Mouse (Mus musculus): Measurements from ENCODE around the gene Appl1. TPM values are rescaled to one million over a fixed set of nuclear protein-coding genes. Genes with fewer than 3 reads are reported as not detected.

Appl1 gene
- polyA plus RNA-seq (2015; fragmentation: Nextera tagmentation; extraction: Ambion mirVana): 57.8 and 62.2 TPM in 2 replicates

DNA sequence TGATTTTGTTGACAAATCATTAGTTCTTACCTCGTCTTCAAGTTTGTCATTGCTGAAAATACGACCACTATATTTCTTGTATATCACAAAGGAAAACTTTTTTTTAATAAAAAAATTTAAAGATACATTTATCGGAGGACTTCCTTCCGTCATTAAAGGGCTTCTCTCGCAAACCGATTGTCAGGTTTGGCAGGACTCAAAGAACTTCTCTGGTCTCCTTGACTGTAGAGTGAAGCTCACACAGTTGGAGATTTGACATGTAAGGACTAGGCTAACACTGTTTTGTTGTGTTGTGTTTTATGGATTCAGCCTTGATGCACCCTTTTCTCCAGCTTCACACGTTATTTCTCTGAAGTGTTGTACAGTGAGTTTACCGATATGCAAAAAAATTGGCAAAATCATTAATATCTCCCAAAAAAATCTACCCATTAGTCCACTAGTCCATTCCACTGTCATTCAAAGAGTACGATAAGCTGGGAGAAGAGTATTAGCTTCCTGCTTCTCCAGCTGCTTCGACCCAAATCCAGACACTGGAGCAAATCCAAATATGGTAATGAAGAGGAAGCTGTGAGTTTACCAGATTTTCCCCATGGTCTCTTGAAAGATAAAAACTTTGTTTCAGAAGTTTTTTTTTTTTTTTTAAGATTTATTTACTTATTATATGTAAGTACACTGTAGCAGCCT is at the start of gene Appl1:
Appl1 (minus strand) TSS at position 127 of the 684 bp plus-strand sequence.
- DNase-seq (ENCODE audit: low spot score): no peak

DNA sequence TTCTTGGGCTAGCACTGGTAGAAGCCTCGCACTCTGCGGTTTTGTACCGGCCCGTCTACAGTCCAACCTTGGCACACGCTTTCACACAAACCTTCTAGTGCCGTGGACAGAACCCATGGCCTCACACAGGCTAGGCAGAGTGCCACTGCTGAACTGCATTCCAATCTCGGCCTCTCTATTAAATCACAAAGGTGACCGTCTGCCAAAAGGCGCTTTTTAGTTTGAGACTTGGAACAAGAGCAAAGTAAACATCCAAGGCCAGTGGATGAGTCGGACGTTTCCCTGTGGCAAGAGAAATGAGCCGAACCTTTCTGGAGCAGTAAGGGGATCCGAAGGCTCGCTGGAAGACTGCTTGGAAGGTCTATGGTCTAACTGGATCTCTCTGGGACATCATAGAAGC is 48.8 kb upstream of the Appl1 start:
- no peak for DNase-seq (ENCODE audit: low spot score)

DNA sequence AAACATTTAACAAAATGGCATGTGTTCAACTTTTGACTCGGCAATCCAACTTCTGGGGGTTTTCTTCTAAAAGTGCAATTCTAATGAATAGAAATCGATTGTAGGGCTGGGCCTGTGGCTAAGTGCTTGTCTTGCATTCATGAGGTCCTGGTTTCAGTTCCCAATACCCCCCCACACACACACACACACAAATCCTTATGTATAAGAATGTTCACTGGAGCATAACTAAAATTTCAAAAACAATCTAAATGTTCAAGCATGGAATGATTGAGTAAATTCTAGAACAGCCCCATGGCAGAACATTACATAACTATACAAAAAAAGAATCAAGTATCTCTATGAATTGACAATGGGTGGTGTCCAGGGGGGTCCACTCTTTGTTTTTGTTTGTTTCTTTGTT is 46.9 kb upstream of the Appl1 start:
- no peak for DNase-seq (ENCODE audit: low spot score)

DNA sequence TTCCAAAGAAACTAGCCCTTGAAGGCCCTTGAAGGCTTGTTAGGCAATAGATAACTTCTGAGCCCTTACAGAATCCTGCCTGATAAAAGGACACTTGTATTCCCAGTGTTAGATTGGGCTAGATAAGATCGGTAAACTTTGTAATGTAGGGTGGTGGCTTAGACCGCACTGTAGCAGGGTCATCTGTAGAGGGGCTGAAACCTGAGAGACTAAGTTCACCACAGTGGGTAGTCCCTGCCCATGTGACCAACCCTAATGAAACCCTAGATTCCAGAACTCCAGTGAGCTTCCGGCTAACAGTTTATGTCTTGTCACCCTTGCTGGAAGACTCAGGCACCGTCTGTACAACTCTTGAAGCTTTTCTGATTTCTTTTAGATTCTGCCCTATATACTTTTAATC is 42.6 kb upstream of the Appl1 start:
- no peak for DNase-seq (ENCODE audit: low spot score)

DNA sequence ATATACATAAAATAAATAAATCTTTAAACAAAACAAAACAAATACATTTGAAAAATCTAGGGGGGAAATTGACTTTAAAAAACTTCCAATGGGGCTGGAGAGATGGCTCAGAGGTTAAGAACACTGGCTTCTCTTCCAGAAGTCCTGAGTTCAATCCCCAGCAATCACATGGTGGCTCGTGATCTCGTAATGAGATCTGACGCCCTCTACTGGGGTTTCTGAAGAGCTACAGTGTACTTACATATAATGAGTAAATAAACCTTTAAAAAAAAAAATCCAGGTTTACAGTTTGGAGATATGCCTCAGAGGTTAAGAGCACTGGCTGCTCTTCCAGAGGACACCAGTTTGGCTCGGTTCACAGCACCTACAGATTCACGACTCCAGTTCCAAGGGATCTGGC is 40.5 kb upstream of the Appl1 start:
- no peak for DNase-seq (ENCODE audit: low spot score)

DNA sequence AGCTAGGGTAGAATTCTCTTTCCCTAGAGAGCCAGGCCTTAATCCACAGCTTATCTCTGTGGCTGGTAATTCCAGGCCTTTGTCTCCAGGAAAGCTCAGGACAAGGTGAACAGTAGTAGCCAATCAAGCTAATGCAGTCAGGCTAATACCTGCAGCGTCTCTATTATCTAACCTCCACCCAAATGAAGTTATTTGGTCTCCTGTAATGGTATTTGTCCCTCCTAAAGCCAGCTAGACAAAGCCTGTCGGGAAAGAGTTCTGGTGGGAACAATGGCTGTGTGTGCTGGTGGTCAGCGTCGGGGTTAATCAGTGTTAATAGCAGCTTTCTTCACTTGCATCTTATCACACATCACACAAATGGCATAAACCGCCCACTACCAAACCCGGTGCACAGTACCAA is 34.9 kb upstream of the Appl1 start:
- no peak for DNase-seq (ENCODE audit: low spot score)

DNA sequence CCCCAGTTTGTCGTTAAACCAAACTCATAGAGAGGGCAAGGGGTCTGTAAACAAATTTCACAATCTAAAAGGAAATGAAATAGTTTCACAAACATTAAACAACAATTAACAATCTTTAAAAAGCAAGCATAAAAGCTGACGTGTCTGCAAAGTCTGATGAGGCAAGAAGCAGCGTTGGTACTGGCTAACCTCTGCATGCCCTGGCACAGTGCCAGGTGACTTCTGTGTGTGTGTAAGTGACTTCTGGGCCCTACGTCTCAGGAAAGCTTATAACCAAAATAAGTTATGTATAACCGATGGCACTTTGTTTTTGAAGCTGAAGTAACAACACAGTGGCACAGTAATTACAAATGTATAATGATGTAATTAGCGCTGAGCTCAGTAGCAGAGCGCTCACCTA is 33.9 kb upstream of the Appl1 start:
- DNase-seq (ENCODE audit: low spot score): no peak

DNA sequence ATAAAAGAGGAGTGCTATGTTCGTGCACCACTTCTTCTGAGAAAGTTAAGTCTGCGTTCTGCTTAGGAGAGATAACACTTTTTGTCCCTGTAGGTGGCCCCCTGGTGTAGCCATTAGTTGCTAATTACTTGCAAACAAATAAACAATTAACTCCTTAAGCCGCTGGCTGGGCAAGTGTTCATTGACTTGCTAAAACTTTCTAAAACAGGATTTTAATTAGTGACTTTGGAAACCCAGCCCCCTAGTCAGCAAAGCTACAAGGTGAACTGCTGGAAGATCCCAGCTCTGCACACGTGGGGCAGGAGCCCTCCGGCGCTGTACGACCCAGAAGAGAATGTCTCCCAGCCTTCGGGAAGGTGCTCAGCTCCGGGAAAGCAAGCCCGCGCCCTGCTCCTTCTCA is 29.4 kb upstream of the Appl1 start:
- DNase-seq (ENCODE audit: low spot score): no peak

DNA sequence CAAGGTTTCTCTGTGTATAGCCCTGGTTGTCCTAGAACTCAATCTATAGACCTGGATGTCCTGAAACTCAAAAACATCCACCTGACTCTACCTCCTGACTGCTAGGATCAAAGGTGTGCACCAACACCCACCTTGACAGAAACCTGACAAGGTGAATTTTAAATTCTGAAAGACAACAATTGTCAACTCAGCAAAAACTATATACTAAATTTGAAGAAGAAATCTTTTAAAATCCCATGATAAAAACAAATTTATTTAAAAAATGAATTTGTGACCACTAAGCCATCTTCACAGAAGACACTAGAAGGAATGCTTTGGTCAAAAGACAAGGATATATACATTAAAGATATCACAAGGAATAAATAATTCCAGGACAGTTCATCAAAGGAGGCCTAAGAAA is 25.2 kb upstream of the Appl1 start:
- no peak for DNase-seq (ENCODE audit: low spot score)

DNA sequence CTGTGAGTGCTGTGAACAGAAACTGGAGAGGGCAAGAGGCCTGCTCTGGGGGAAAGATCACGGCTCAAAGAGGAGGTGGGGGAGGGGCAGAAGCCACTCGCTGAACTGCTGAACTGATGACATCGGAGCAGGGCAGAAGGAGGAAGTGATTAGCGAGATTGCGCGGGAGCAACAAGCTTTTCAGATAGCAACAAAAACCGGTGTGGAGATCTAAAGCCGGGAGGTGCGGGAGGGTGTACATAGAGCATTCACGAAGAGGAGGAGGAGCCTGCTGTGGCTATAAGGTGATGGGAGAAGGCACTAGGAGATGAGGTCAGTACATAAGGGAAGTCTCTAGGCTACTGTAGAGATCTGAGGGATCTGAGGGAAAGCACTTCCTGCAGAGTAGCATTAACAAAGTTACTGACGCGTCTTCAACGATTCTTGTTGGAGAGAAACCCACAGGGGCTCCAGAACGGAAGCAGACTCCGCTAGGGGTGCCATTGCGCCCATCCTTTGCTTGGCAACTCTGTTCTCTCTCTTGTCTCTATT is 23.2 kb upstream of the Appl1 start, which contains the start of gene Hesx1:
Hesx1 (plus strand) TSS at position 206 of the 531 bp plus-strand sequence.
- DNase-seq (ENCODE audit: low spot score): peak; percentile 85

DNA sequence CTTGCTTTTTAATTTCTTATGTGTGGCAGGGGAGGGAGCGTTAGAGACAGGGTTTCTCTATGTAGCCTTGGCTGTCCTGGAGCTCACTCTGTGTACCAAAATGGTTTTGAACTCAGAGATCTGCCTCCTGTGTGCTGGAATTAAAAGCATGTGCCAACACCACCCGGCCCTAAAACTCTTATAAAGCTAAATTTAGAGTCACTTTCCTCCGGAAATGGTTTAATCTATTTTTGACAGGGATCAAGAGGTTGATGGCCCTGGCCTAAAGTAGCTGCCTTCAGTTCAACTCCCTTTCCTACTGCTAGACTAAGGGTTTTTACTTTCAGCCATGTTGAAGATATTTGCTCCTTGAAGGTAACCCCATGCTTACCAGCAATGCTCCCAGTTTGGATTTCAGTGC is 22.4 kb upstream of the Appl1 start:
- DNase-seq (ENCODE audit: low spot score): no peak

DNA sequence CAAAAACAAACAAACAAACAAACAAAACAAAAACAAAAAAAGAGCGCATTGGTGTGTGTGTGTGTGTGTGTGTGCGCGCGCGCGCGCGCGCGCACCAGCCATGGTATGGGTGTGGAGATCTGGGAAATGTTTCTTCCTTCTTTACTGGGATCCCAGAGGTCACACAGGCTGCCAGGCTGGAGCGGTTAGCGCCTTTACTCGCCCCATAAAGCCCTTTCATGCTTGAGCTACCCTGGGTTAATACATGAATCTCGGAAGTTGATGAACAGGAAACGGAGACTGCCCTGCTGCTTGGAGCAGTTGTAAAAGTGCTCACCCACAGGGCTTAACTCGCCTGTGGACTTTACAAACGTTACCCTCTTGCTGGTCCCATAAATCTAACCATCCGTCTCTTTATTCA is 20.6 kb upstream of the Appl1 start:
- DNase-seq (ENCODE audit: low spot score): no peak

DNA sequence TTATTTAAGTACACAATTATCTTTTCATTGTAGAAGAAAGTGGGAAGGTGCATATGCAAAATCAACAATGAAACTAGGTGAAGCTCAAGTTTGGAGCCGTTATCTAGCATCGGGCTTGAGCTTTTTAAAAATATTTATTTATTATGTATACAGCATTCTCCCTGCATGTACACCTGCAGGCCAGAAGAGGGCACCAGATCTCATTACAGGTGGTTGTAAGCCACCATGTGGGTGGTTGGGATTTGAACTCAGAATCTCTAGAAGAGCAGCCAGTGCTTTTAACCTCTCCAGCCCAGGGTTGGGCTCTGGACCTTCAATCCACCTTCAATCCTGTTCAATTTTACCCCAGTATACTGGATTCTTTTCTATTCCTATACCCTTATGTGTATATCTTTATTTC is 17.7 kb upstream of the Appl1 start:
- peak; percentile 33 for DNase-seq (ENCODE audit: low spot score)

DNA sequence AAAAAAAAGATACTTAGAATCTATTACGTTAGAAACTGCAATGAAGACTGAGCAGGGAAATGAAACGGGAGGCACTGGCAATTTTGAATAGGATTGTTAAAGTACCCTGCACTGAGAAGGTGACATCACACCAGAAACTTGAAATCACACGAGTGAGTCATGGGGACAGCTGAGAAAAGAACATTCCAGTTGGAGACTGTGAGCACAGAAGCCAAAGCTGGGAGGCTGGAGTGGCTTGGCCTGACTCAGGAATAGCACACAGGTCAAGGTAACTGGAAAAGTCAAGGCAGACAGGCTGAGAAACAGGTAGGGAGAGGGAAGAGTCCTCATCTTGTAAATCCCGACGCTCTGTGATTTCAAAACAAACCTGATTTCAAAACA is 11.1 kb upstream of the Appl1 start:
- DNase-seq (ENCODE audit: low spot score): no peak

DNA sequence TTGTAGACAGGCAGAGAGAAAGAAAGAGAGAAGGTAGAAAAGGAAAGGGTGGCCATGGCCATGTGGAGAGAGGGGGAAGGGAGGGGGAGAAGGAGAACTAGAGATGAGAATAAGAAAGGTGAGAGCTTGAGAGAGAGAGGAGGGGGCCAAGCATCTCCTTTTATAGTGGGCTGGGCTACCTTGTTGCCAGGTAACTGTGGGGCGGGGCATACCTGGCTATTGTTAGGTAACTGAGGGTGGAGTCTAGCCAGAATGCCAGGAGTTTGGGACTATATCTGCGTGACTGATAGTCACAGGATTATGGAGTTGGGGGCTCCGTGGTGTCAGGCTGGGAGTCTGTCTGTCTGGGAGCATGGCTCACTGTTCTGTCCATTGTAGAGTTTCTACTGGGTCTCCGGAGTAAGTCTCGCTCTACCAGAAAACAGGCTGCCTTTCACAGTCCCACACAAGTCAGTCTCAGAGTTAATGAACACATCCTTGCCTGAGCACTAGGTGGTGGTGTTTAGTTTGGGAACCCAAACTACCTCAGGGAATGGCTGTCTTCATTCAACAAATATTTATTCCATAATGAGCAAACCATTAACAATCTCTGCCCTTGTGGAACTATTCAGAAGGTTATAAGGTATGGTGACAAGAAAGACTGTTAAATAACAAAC is 10.6 kb upstream of the Appl1 start:
- DNase-seq (ENCODE audit: low spot score): no peak

DNA sequence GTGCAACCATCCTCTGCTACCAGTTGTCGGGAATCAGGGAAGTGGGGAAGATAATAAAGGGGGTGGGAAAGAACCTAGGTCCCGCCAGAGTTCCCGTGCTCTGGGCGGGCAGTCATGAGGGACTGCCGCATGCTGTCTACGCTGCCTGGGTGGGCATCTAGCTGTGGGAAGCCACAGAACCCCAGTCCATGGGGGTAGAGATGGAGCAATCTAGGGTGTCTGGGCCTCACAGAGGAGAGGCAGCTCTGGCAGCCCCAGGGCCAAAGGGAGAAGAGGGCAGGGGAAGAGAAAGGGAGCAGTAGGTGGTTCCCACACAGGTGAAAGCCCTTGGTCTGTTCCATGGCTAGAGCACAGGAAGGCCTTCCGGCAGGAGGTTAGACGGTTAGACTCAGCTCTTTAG is 10.0 kb upstream of the Appl1 start:
- DNase-seq (ENCODE audit: low spot score): no peak

DNA sequence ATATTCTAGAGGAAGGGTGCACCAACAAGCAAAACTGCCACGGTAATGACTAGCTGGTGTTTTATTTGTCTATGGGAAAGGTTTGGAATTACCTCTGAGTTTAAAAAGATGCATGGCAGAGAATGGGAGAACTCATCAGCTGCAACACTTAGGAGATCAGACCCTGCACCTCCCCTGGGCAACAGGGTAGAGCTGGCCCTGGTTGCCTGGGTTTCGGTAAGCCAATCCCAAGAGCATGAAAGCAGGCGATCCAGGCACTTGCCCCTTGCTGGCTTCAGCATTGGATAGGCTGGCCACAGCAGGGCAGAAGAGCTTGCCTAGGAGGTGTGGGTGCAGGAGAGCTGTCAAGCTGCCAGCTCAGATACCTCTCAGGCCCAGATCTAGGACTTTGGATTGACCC is 8.8 kb upstream of the Appl1 start:
- no peak for DNase-seq (ENCODE audit: low spot score)

DNA sequence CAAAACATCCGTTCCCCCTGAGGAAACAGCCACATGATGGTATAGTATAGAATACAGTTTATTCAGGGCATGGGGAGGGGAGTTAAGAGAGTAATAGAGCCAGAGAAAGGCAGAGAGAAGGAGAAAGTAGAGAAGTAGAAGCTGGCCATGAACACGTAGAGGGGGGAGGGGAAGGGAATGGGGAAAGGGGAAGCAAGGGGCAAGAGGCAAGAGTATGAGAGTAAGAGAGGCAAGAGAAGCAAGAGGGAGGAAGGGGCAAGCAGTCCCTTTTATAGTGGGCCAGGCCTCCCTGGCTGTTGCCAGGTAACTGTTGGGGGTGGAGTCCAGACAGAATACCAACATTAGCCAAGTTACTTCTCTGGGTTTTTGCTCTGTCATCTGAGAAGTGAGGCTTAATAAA is 6.5 kb upstream of the Appl1 start:
- no peak for DNase-seq (ENCODE audit: low spot score)

DNA sequence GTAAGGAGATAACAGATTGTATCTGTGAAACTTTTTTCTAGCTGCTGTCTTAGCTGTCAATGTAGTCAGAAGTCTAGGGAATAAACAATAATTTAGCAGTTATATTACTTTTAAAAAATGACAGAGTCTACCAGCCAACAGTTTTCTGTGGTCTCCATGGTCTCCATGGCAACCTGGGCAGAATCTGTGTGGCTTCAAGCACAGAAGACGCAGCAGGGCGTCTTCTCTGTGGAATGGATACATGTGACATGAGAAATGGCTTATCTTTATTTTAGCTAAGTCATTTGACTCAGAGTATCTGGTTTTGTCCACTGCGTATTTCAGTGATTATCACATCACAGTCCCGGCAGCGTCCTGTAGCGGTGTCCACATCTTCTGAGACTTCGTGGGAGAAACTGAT is 5.2 kb upstream of the Appl1 start:
- DNase-seq (ENCODE audit: low spot score): peak; percentile 47

DNA sequence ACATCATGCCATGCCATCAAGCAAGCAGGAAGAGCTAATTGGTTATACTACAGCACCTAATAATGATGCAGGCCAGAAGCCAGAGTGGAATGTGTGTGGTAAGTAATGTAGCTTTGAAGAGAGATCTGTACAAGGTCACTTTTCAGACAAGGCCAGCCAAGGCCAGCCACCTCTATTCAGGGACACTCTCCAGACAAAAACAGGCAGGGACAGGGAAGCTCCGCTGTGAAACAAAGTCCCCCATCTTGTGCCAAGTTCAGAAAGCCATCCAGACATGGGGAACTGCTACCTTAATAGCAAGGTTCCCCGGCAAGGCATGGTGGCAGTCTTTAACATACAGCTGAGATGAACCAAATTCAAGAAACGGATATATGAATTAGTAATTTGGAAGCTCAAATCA is 4.5 kb upstream of the Appl1 start:
- no peak for DNase-seq (ENCODE audit: low spot score)

DNA sequence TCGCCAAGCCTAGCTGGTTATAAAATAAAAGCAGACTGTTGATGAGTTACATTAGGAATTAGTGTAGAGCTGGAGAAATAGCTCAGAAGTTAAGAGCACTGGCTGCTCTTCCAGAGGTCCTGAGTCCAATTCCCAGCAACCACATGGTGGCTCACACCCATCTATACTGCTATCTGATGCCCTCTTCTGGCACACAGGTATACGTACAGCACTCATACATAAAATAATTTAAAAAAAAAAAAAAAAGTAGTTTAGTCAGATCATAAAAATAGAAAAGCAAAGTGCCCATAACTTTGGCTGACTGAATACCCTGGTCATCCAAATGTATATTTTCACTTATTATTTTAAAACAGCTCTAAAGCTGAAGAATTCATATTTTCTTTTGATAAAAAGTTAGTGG is 2.1 kb upstream of the Appl1 start:
- DNase-seq (ENCODE audit: low spot score): no peak

DNA sequence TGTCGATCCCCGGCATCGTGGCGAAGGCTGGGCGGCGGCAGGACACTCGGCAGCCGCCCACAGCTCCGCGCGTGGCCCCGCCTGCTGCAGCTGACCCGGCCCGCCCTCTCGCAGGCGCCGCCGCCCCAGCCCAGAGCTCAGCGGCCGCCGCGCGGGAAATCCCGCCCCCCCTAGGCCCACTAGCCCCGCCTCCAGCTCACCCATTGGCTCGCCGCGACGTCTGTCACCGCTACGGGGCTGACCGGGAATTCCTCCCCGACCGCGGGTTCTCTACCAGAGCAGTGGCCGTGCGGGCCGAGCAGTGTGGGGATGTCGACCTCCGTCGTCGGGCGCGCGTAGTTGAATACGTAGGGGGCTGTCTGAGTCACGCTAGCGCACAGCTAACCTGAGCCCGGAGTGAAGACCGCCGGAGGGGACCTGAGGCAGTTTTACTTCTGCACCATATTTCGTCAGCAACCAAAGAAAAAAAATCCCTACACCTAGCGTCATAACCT is 546 bp downstream of the Appl1 start:
- DNase-seq (ENCODE audit: low spot score): peak; percentile 94

DNA sequence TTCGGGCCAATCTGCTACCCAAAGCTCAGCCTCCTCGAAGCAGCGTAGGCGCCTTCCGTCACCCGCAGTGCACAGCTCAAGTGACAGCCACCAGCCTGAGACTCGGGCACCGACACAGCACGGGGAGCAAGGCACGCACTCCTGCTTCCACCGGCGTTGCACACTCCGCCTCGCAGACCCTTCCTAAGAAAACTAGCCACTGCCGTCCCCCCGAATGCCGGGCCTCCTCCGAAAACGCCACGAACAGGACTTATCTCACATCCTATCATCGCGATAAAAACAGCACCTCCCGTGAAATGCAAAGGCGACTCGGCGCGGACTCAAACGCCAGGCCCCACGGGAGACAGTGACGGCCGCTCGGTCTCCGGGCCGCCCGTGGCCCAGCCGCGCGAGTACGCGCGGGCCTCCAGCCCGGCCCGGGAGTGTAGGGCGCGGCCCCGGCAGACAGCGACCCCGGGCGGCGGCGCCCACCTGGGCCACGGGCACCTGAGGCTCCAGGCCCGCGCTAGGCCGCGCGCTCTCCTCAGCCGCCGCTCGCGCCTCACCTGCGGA is 1.1 kb downstream of the Appl1 start:
- DNase-seq (ENCODE audit: low spot score): peak; percentile 66
